9 mouse cellular contexts compared by ENCODE assay signal in genomic region chr11:90317482-90317881, GRCm38 (mm10).
DNase-seq lines count a peak whose midpoint lies in the region; ATAC-seq lines count a peak whose summit lies in the region.
"Had no signal": no experiment of that assay in that cellular context is flagged by ENCODE, and none has a peak within 500 bp of the region (broad histone marks: within the 10 kb centered on the region; RNA-seq: fewer than 3 reads in every experiment).

No protein-coding gene starts in this region.

- 16% methylated on average over 4 of the region's 4 CpGs for WGBS in kidney, embryonic 15.5 days
- 26% methylated on average over 4 of the region's 4 CpGs for WGBS in neural tube, embryonic 11.5 days

- no peaks in the 10 kb centered on the region for H3K4me1 ChIP-seq in kidney, embryonic 15.5 days
- H3K4me1 ChIP-seq in neural tube, embryonic 11.5 days (ENCODE audit: control insufficient read depth, insufficient read depth, low read length), result no peaks in the 10 kb centered on the region
- H3K4me1 ChIP-seq: embryonic facial prominence, embryonic 15.5 days had no signal

- H3K27ac ChIP-seq in kidney, embryonic 15.5 days, result no peak overlapping the region
- H3K27ac ChIP-seq in neural tube, embryonic 11.5 days (ENCODE audit: low read depth, low read length), result no peak overlapping the region
- H3K27ac ChIP-seq: embryonic facial prominence, embryonic 15.5 days had no signal

- no peaks in the 10 kb centered on the region for H3K9me3 ChIP-seq in kidney, embryonic 15.5 days (replicated peaks)
- H3K9me3 ChIP-seq in neural tube, embryonic 11.5 days (ENCODE audit: control insufficient read depth, low read length), result no peaks in the 10 kb centered on the region
- H3K9me3 ChIP-seq: embryonic facial prominence, embryonic 15.5 days had no signal

- no peak overlapping the region for H3K9ac ChIP-seq in kidney, embryonic 15.5 days
- H3K9ac ChIP-seq in neural tube, embryonic 11.5 days (ENCODE audit: low read length), result no peak overlapping the region
- H3K9ac ChIP-seq: embryonic facial prominence, embryonic 15.5 days had no signal

- ATAC-seq in kidney, embryonic 15.5 days (replicated peaks; ENCODE audit: low FRiP score), result no peak
- ATAC-seq in cerebellum, adult (ENCODE audit: insufficient number of reproducible peaks, low FRiP score, low TSS enrichment), result 0 out of 2 replicates have a peak, but pooled peaks have one; percentile 36
- ATAC-seq in neural tube, embryonic 11.5 days (ENCODE audit: insufficient read depth, low FRiP score, low TSS enrichment), result no peak
- no peak for ATAC-seq in erythroblast, adult 5-6 weeks (replicated peaks; ENCODE audit: low FRiP score, poor library complexity, severe bottlenecking)

- no peaks in the 10 kb centered on the region for H3K36me3 ChIP-seq in kidney, embryonic 15.5 days
- no peaks in the 10 kb centered on the region for H3K36me3 ChIP-seq in neural tube, embryonic 11.5 days (ENCODE audit: control insufficient read depth, insufficient read depth, low read length)
- H3K36me3 ChIP-seq: embryonic facial prominence, embryonic 15.5 days had no signal

- peak; percentile 49 for DNase-seq in kidney, adult 18-20 months
- DNase-seq in MEL-GATA-1-ER (ENCODE audit: extremely low read depth, low read depth), result peak; percentile 21
- peak; percentile 66 to 83 for DNase-seq in frontal cortex, postnatal 36 days (ENCODE audit: low spot score in 2 of 2)
- peak; percentile 42 to 78 for DNase-seq in layer of hippocampus, postnatal 14 days (ENCODE audit: low spot score in 2 of 2)
- DNase-seq in neural tube, embryonic 11.5 days (ENCODE audit: low spot score), result peak; percentile 46

- no peak overlapping the region for H3K4me2 ChIP-seq in kidney, embryonic 15.5 days
- H3K4me2 ChIP-seq in neural tube, embryonic 11.5 days (ENCODE audit: low read depth), result no peak overlapping the region
- H3K4me2 ChIP-seq: embryonic facial prominence, embryonic 15.5 days had no signal

- H3K27me3 ChIP-seq in kidney, embryonic 15.5 days, result no peaks in the 10 kb centered on the region
- H3K27me3 ChIP-seq in neural tube, embryonic 11.5 days (ENCODE audit: control insufficient read depth, insufficient read depth, low read length), result no peaks in the 10 kb centered on the region
- H3K27me3 ChIP-seq: embryonic facial prominence, embryonic 15.5 days had no signal

- H3K4me3 ChIP-seq in kidney, embryonic 15.5 days (replicated peaks), result no peak overlapping the region
- H3K4me3 ChIP-seq in neural tube, embryonic 11.5 days (ENCODE audit: low read depth, low read length), result no peak overlapping the region
- H3K4me3 ChIP-seq: embryonic facial prominence, embryonic 15.5 days had no signal

Comparison
In these comparisons a context has a peak if more than half of its experiments do, and no peak if none do; other contexts are left out.
1. DNase-seq: peak in every context shown above with its lines; median percentile 74 in frontal cortex, postnatal 36 days; 60 in layer of hippocampus, postnatal 14 days; 49 in kidney, adult 18-20 months; 46 in neural tube, embryonic 11.5 days; 21 in MEL-GATA-1-ER.